Mouse (Mus musculus): ENCODE data around the gene Riok2.

- no peak for TF ChIP-seq CTCF (IDR thresholded peaks at IDR 0.05; ENCODE audit: insufficient read depth, low read length)
- no peak for TF ChIP-seq POLR2A (IDR thresholded peaks at IDR 0.05; ENCODE audit: borderline replicate concordance, extremely low read depth, low read depth, low read length)
These were observed 29.5 kb downstream of the Riok2 start for GRCm38 (mm10) chr17:17403578-17404112.

All from lung, adult 2 months (tissue).